Mouse (Mus musculus) brain, embryonic 14.5 days (tissue): Measurements from ENCODE around the gene Fgf8.

Source experiments
- CTCF ChIP-seq: fragments of 200-500 bp; IDR thresholded peaks from 2 replicates; pipeline ENCODE4 v1.5.1; 2012; ENCODE audit warnings: inconsistent platforms, mild to moderate bottlenecking, moderate library complexity, borderline replicate concordance; ENCODE audit not compliant: insufficient read depth, insufficient read length; ENCODE audit errors: extremely low read depth
- POLR2A ChIP-seq: fragments of 200-500 bp; IDR thresholded peaks from 2 replicates; pipeline ENCODE4 v1.6.1; 2012; ENCODE audit warnings: mild to moderate bottlenecking, inconsistent platforms, borderline replicate concordance; ENCODE audit not compliant: poor library complexity, insufficient read depth, insufficient read length, severe bottlenecking; ENCODE audit errors: extremely low read depth

GRCm38 (mm10) chr19:45780350-45780915, 37.7 kb upstream of the Fgf8 start:
- TF ChIP-seq POLR2A, result no peak
- TF ChIP-seq CTCF, result no peak
